Mouse (Mus musculus): ENCODE measurements around the gene 4921504E06Rik.

GRCm38 (mm10) chr2:19579180-19579579, 25.5 kb upstream of the 4921504E06Rik start:
- TF ChIP-seq EP300 (IDR thresholded peaks at IDR 0.05; ENCODE audit: low read depth) = no peak
- no peak for TF ChIP-seq CTCF (IDR thresholded peaks at IDR 0.05; ENCODE audit: low read depth)

Data from heart, postnatal 0 days (tissue).